Mouse (Mus musculus) small intestine, adult 2 months (tissue): ENCODE results near the gene Kdelc2. TPM values are rescaled to one million over a fixed set of nuclear protein-coding genes. Genes with fewer than 3 reads are reported as not detected.

Source experiments
- H3K27ac ChIP-seq: fragments of 200-500 bp; 2 replicates; pipeline ENCODE4 v1.5.1; 2012; ENCODE audit warnings: low read depth, low read length, control low read depth, inconsistent platforms; ENCODE audit not compliant: insufficient read depth
- H3K27me3 ChIP-seq: fragments of 200-500 bp; 2 replicates; pipeline ENCODE4 v1.6.1; 2012; ENCODE audit warnings: mild to moderate bottlenecking, moderate library complexity, low read length, inconsistent platforms; ENCODE audit not compliant: control insufficient read depth, insufficient read depth
- H3K36me3 ChIP-seq: fragments of 200-500 bp; 2 replicates; pipeline ENCODE4 v1.6.1; 2012; ENCODE audit warnings: mild to moderate bottlenecking, low read length, control low read depth, inconsistent platforms; ENCODE audit not compliant: control insufficient read depth, insufficient read depth
- H3K4me1 ChIP-seq: fragments of 200-500 bp; 2 replicates; pipeline ENCODE4 v1.6.1; 2012; ENCODE audit warnings: low read length, inconsistent platforms, mixed read lengths; ENCODE audit not compliant: control insufficient read depth, insufficient read depth, insufficient read length
- H3K4me3 ChIP-seq: fragments of 200-500 bp; 2 replicates; pipeline ENCODE4 v1.5.1; 2012; ENCODE audit warnings: low read depth, mild to moderate bottlenecking, control low read depth, inconsistent platforms, low read length, moderate library complexity
- CTCF ChIP-seq: fragments of 200-500 bp; IDR thresholded peaks from 2 replicates; pipeline ENCODE4 v1.5.1; 2012; ENCODE audit warnings: low read depth, mild to moderate bottlenecking, control low read depth, inconsistent platforms, low read length, moderate library complexity, mixed read lengths; ENCODE audit not compliant: insufficient replicate concordance, insufficient read length; ENCODE audit errors: extremely low read depth
- POLR2A ChIP-seq: fragments of 200-500 bp; IDR thresholded peaks from 2 replicates; pipeline ENCODE4 v1.6.1; 2012; ENCODE audit warnings: low read depth, mild to moderate bottlenecking, control low read depth, inconsistent platforms, low read length, moderate library complexity
- WGBS: fragments of 180-500 bp; shearing (Covaris S2); methylation state at CpG from one replicate; pipeline ENCODE4 v1.1.7; 2018; 5-methylcytosine and 5-hydroxymethylcytosine counted together
- polyA plus RNA-seq: library from polyadenylated mRNA; depleted of rRNA; stranded (reverse); fragments of >200 nt; gene quantifications from 2 replicates; pipeline ENCODE4 v1.2.3, GENCODE M21; 2012

Kdelc2 gene
- polyA plus RNA-seq, 1 experiment: 2.6 TPM

- Histone ChIP-seq H3K4me1 (peaks cover 22% of the 10 kb centered on the region; the same call in 1 of the 2 replicates), H3K4me3 (no peak overlapping the region), H3K27ac (no peak overlapping the region), H3K36me3 (peaks cover 7% of the 10 kb centered on the region), H3K27me3 (no peaks in the 10 kb centered on the region)
- no peak for TF ChIP-seq POLR2A
- TF ChIP-seq CTCF: no peak
- 81% methylated on average over 5 of the region's 5 CpGs for WGBS
These were observed 2.7 kb upstream of the Kdelc2 start for GRCm38 (mm10) chr9:53381113-53381615.

GRCm38 (mm10) chr9:53384873-53385272, 1.0 kb downstream of the Kdelc2 start:
- H3K27ac ChIP-seq: peak overlapping the region; percentile 92
- peaks cover 3% of the 10 kb centered on the region; the same call in 1 of the 2 replicates for H3K4me1 ChIP-seq
- peak overlapping the region; percentile 84 for H3K4me3 ChIP-seq
- 8% methylated on average over 8 of the region's 8 CpGs for WGBS
- no peak for TF ChIP-seq POLR2A
- TF ChIP-seq CTCF: no peak
- H3K36me3 ChIP-seq: 0 out of 2 replicates have a peak, but pooled peaks cover 1% of the 10 kb centered on the region
- no peaks in the 10 kb centered on the region for H3K27me3 ChIP-seq

- Histone ChIP-seq H3K4me3 (no peak overlapping the region), H3K27me3 (no peaks in the 10 kb centered on the region), H3K36me3 (peaks cover 4% of the 10 kb centered on the region), H3K4me1 (peaks cover 3% of the 10 kb centered on the region; the same call in 1 of the 2 replicates), H3K27ac (no peak overlapping the region)
- WGBS: 47% methylated on average over 2 of the region's 2 CpGs
- TF ChIP-seq POLR2A (no peak), CTCF (no peak)
These were observed 3.6 kb downstream of the Kdelc2 start for GRCm38 (mm10) chr9:53387431-53387830.

- Histone ChIP-seq H3K4me3 (no peak overlapping the region), H3K4me1 (peaks cover 3% of the 10 kb centered on the region; the same call in 1 of the 2 replicates), H3K27ac (no peak overlapping the region), H3K36me3 (peaks cover 8% of the 10 kb centered on the region), H3K27me3 (no peaks in the 10 kb centered on the region)
- no peak for TF ChIP-seq POLR2A
- TF ChIP-seq CTCF: no peak
- WGBS: 90% methylated on average over 3 of the region's 3 CpGs
These were observed 5.3 kb downstream of the Kdelc2 start for GRCm38 (mm10) chr9:53389109-53389508.

DNA sequence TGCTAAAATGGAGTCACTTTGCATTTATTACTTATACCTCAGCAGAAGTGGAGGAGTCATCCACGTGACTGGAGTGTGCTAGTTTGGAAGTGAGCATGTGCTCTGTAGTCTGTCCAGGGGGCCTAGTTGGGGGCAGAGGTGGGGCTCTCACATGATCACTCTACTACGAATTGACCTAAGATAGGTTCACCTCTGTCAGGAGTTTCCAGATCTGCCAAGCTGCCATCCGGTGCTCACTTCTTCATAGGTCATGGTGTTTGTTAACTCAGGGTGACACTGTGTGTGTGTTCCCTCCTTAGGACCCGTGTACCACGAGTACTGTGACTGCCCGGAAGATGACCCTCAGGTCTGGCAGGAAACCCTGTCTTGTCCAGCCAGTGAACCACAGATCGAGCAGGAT, 6.3 kb downstream of the Kdelc2 start:
- H3K4me1 ChIP-seq: peaks cover 3% of the 10 kb centered on the region; the same call in 1 of the 2 replicates
- peaks cover 8% of the 10 kb centered on the region for H3K36me3 ChIP-seq
- 81% methylated on average over 7 of the region's 7 CpGs for WGBS
- no peaks in the 10 kb centered on the region for H3K27me3 ChIP-seq
- H3K27ac ChIP-seq: no peak overlapping the region
- H3K4me3 ChIP-seq: no peak overlapping the region
- TF ChIP-seq CTCF: no peak
- TF ChIP-seq POLR2A: no peak

GRCm38 (mm10) chr9:53397685-53398387, 14.0 kb downstream of the Kdelc2 start:
- H3K4me1 ChIP-seq: peaks cover 5% of the 10 kb centered on the region; the same call in 1 of the 2 replicates
- peaks cover 14% of the 10 kb centered on the region for H3K36me3 ChIP-seq
- no peak overlapping the region for H3K27ac ChIP-seq
- no peak overlapping the region for H3K4me3 ChIP-seq
- TF ChIP-seq CTCF (no peak), POLR2A (no peak)
- no peaks in the 10 kb centered on the region for H3K27me3 ChIP-seq
- 69% methylated on average over 13 of the region's 13 CpGs for WGBS

DNA sequence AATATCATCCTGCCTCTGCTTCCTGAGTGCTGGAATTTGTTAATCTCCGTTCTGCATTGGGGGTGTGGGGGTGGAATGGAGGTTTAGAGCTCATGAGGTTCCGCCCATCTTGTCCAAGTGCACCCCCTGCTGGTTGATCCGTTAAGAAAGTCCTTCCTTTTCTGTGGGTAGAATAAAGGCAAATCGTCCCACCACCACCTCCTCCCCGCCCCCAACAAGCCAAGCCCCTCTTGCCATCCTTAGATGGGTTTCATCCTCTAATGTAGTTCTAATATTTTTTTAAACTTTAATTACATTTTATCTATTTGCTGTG, 14.5 kb downstream of the Kdelc2 start:
- no peak overlapping the region for H3K27ac ChIP-seq
- 12% methylated on average over 5 of the region's 5 CpGs for WGBS
- TF ChIP-seq POLR2A: no peak
- peak; percentile 84; the same call in 1 of the 2 replicates for TF ChIP-seq CTCF

More for the DNA sequence above, 14.5 kb downstream of the Kdelc2 start:
- Histone ChIP-seq H3K4me3 (no peak overlapping the region), H3K27me3 (no peaks in the 10 kb centered on the region), H3K4me1 (peaks cover 5% of the 10 kb centered on the region; the same call in 1 of the 2 replicates), H3K36me3 (peaks cover 13% of the 10 kb centered on the region)
